Mouse (Mus musculus): ENCODE measurements around the gene Mad2l1bp.

DNA sequence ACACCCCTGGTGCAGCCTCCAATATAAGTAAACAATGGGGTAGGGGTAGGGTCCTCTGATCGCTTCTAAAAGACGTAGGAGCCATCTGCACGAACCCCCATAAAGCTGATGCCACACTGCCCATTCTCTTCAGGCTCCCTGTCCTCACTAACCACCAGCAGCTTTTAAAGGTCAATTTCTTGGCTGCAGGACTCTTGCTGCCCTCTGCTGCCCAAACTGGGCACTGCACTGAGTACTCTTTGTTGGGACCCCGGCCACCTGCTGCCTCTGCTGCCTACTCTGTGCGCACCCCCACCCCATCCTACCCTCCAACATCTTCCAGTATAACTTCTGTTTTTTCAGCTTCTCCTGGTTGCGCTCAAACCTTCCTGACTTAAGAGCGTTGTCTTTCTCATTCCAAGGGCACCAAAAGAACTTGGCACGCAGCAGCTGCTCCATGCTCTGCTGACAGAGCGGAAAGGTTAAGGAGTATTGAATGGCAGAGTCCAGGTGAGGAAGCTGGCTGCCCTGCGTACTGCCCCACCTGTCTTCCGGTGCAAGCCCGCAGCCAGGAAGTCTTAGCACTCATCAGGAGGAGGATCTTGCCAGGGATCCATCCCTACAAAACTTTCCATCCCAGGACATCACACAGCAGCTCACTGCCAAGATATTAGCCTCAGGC lies 21.2 kb downstream of the Mad2l1bp start:
- TF ChIP-seq CTCF (IDR thresholded peaks at IDR 0.05; ENCODE audit: borderline replicate concordance, insufficient read depth, low read depth, low read length): peak; percentile 91
- no peak for TF ChIP-seq POLR2A (IDR thresholded peaks at IDR 0.05; ENCODE audit: borderline replicate concordance, insufficient read depth, low read length)

Data from cerebellum, adult 2 months (tissue).